Mouse (Mus musculus): ENCODE measurements around the gene Kcnmb2.

The Kcnmb2 gene

DNA sequence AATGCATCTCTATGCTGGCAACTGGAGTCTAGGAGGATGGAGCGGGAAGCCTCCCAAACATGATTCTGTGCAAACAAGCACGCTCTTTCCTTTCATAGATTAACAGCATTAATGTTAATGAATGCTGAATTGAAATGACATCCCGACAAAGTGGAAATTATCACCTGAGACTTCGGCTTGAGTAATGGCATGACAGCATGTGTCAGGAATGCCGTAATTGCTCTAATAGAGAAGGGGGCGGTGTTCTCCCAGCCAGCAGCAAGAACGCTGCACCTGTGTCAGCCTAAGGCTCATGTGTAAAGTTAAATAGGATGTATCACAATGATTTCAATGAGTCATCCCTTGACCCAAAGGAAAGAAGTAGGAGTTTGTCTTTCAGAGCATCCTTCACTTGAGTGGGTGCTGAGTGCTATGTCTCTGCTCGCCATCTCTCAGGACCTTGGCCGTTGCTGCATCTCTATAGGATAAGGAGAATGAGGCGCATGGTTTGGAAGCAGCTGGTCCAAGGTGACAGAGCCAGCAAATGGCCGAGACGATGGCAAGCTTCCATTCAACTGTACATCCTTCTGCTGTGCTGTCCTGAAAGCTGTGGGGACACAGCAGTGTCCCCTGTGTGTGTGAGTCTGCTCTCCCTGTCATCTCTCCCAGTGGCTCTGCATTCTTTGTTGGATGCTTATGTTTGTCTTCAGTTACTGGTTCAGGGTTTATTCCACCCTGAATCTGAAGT, 110.1 kb downstream of the Kcnmb2 start:
- no peak for DNase-seq (ENCODE audit: low spot score in 2 of 2)

DNA sequence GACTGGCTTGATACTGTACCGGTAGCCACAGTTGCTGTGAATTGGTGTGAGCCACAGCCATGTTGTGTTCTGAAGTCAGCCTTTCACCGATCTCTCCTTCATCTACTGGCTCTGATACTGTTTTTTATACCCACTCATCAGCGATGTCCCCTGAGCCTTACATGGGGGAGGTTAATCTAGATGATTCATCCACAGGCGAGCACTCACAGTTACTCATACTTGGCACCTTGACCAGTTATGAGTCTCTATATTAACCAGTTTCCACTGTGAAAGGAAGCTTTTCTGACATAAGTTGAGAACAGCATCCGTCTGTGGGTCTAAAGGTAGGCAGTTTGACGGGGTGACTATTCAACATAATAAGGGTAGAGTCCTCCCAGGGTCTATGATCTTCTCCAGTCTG, 118.7 kb downstream of the Kcnmb2 start:
- no peak for DNase-seq (ENCODE audit: low spot score in 2 of 2)

DNA sequence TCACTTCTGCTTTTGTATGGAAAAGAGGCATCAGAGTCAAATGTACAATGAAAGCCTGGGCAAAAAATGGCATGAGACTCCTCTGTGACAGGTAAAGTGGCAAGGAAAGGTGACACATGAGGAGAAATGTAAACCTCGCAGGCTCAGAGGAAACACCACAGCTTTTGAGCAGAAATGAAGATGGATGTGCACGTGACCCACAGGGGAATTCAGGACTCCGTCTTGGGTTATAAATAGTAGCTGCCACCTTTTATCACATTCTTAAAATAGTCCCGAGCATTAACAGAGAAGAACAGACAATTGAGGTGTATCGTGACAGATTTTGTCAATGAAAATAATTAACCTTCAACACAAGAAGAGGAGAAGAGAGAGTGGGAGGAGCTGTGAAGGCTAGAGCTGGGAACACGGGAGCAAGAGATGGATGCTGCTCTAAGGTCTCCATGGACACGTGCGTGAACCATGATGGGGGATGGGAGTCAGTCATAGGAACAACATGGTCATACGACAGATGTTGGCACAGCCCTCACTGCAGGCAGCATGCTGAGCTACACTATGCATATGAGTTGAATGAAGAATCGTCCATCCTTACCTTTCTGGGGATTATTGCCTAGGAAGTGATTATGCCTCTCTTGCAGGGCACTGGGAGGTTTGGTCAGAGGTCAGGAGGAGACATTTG, 127.2 kb downstream of the Kcnmb2 start:
- no peak for DNase-seq (ENCODE audit: low spot score in 2 of 2)

DNA sequence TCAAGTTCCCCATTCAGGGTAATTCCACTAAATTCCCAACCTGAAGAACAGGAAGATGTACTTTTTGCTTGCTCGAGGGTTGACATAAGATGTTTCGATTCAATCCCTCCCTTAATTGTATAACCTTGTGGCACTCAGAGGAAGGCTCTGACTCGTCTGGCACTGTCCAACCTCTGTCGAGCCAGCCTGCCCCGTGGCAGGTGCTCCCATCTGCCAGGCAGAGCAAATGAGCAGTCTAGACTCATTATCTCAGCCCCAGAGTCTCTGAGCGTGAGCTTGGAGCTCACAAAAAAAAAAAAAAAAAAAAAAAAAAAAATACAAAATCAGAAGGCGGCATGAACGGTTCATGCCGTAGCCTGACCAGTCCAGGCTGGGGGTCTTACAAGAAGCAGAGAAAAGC, 130.1 kb downstream of the Kcnmb2 start:
- no peak for DNase-seq (ENCODE audit: low spot score in 2 of 2)

DNA sequence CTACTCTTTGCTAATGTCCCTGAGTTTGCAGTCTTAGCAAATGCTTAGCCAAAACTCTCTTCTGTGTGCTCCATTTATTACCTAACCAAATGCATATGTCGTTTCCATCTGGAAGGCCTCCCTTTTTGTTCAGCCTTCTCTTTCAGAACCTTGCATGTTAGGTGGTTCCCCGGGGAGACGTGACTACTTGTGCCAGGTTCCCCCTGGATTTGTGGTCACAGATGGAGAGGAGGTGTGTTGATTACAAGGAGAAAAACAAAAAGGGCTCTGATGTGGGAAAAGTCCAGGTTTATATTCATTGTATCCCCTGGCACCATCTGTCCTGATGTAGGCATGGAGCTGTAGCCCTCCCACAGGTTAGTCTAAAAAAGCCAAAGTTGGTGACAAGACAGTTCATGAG, 141.5 kb downstream of the Kcnmb2 start:
- DNase-seq (ENCODE audit: low spot score in 2 of 2) = no peak

DNA sequence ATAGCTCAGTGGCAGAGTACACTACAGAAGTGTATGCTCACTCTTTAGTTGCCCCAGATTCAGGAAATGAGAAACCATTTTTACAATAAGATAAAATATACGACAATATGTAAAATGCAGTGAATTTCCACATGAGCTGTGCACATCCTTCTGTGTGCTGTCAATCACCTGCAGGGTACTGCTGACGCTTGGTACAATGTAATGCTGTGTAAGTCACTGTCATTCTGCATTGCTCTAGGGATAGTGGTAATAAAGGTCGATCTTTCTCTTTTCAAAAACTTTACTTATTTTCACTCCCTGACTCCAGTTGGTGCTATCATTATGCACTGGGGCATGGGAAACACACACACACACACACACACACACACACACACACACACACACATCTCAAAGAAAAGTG, 146.5 kb downstream of the Kcnmb2 start:
- no peak for DNase-seq (ENCODE audit: low spot score in 2 of 2)

DNA sequence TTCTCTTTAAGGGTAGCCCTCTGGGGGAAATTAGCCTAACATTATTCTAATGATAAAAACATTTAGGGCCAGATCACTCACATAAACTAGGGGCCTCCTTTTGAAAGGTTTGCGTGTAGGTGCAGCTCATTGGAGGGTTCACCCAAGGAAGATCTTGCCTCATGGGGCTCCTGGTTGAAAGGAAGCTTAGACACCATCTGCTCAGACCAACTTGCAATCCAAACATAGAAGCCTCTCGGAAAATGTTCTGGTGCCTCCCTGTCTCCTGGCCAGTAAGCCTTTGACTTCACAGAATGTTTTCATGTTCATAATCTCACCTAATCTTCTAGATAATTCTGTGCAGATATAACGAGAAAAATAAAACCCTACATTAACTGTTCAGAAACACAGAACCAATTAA, 150.3 kb downstream of the Kcnmb2 start:
- no peak for DNase-seq (ENCODE audit: low spot score in 2 of 2)

DNA sequence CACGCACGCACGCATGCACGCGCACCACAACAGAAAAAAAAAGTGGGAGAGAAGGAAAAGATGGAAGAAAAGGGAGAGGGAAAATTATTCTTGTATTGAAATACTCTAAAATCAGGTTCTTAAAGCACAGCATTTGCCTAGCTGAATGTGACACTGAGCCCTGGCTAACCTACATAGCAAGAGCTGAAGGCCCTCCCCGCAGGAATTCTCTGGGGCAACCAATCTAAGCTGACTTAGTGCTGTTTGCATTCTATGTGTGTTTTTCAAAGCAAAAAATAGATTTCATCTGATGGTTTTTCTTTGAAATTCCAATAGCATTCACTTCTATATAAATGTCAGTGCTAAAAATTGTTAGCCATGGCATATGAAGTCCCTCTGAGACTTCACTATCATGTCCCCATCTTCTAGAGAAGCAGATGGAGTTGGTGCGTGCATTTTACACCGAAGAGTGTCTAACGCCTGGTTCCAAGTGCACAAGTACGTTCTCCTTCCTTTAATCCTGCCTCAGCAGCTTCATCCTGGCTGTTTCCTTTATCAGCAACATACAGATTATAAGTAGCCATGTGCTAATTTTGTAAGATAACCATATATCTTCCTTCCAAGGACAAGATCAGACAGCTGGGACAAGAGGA, 151.4 kb downstream of the Kcnmb2 start:
- no peak for DNase-seq (ENCODE audit: low spot score in 2 of 2)

DNA sequence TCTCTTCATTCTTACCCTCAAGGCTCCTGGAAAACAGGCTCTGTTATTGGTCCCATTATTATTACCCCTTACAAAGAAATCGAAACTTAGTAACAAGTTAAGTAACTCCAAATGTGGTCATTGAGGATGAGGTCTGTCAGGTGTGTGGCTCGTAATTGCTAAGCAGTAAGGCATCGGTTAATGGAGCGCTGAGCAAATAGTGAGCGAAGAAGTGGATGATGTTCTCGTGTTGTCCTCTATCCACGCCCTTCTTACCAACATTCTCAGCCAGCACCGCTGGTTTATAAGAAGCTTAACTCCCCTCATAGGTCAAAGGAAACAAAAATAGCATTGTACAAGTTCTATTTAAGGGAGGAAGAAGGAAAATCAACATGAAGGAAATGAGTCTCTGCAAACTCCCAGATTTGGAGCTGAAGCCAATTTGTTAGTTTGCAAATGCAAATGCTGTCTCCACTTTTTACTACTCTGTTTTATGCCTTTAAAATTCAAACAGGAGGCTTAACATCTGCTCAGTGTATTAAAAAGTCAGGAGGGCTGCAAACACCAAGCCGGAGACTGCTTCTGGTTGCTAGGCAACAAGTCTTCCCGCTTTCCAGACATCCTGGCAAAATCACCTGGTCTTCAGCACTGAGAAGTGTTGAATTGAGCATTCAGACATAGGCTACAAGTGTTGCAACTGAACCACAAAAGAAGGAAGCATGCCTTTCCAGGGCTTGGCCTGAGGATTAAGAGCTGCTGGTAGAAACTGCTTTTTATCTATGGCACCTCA, 157.8 kb downstream of the Kcnmb2 start:
- no peak for DNase-seq (ENCODE audit: low spot score in 2 of 2)

DNA sequence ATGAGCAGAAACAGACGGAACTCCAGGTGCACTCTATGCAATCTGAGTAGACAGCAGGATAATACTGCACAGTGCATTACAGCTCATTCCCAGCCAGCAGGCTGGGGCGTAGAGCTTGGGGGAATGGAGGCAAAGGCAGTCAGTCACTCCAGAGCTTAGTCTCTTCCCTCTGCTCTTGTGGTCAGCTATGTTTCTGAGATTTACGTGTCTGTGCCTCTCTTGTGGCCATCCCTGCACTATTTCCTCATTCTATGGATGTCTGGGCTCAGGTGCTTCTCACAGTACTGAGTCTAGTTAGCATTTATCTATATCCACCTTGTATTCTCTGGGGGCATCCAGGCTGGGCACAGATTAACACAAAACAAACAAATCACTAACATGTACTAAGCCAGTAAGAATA, 160.4 kb downstream of the Kcnmb2 start:
- no peak for DNase-seq (ENCODE audit: low spot score in 2 of 2)

DNA sequence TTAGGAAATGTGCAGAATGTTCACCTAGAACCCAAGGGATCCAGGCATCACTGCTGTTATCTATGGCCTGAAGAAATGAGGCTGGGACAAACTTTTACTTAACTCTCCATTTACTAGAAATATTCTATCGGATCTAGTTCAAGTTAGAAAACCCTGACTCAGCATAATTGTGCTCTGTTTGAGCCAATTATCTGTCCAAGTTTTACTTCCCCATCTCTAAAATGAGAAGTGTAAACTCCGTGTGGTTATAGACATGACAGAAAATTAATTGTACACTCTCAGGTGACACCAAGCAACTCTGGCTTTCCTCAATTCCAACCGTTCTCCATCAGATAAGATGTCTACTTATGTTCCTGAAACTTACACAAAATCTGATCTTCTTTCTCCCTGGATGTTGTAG, 161.0 kb downstream of the Kcnmb2 start:
- DNase-seq (ENCODE audit: low spot score in 2 of 2) = no peak

DNA sequence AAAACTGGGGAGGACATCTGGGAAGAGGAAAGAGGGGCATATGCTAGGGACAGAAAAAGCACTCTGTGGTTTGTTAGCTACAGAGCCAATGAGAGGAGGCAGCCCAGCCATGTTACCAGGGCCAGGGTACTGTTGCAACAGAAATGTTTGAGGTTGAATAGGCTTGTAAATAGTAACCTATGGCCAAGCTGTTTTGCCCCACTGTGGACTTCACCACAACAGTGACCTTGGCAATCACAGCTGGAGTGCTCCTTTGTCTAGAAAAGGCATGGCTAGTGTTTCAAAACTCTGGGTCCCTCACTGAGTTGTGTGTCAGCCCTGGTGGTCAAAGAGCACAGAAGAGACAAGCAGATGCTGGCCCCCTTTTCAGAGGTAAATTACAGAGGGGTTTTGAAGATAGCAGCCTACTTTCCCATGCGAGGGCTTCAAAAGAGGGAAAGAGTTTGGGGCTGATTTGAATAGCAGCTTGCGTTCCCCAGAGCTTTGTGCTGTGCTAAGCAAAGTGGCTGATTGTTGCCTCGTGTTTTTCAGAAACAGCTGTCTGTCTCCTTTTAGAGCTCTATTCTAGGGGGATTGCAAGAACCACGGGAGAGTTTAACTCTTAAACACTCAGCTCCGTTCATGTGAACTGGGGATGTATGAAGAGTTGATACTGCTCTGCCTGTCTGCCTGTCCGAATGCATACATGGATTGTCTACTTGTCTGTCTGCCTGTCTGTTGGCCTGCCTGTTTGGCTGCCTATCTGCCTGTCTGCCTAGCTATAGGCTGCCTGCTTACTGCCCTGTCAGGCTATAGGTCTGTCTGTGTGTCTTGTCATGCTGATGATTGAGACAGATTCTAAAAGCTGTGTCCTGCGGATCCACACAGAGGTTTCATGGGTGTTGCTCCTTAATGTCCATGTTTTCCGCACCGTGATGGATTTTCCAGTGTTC, 165.0 kb downstream of the Kcnmb2 start:
- no peak for DNase-seq (ENCODE audit: low spot score in 2 of 2)

DNA sequence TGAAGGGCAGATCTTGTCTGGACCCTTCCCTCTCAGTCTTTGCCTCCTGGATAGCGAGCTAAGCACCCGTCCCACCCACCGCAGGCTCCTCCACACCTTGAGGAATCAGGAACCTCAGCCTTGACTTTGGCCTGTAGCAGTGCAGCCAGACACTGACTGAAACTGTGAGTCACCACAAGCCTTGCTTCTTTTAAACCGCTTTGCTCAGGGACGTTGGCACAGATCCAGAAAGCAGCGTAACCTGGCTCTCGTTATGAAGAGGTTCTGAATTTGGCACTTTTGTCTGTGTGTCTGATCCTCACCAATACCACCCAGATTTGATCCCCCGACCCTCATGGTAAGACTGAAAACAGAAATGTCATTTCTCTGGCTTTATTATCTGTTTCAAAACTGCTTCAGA, 171.6 kb downstream of the Kcnmb2 start:
- no peak for DNase-seq (ENCODE audit: low spot score in 2 of 2)

DNA sequence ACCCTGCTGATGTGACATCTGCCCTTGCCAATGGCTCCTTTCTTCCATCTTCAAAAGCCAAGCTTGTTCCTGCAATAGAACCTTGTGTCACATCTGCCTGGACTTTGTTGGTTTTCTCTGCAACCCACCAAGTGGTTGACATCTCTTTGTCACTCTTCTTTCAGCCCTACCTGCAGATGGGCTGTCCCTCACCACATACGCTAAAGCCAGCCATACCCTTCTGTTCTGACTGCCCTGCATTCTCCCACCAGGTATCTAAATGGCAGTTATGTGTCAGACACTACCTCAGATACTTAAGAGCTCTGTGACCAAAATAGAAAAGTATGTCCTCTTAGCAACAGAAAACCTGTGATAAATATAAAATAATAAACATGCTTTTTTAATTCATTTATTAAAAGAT, 186.5 kb downstream of the Kcnmb2 start:
- DNase-seq (ENCODE audit: low spot score in 2 of 2) = no peak

DNA sequence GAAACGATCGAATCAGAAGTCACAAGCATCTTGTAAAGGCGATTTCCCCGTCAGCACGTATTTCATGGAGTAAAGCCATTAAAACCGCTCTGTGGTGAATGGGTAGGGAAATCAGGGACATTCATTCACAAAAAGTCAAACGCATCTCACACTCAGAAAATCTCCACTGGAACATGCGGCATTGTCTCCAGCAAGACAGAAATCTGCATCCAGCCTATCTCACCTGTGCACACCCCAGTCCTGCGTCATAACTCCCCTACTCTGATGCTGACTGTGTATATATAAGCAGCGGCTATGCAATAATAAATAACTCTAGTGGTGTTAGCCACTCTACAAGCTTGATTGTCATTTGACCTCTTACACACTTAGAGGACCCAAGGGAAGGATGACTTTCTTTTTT, 199.1 kb downstream of the Kcnmb2 start:
- DNase-seq (ENCODE audit: low spot score in 2 of 2) = no peak

DNA sequence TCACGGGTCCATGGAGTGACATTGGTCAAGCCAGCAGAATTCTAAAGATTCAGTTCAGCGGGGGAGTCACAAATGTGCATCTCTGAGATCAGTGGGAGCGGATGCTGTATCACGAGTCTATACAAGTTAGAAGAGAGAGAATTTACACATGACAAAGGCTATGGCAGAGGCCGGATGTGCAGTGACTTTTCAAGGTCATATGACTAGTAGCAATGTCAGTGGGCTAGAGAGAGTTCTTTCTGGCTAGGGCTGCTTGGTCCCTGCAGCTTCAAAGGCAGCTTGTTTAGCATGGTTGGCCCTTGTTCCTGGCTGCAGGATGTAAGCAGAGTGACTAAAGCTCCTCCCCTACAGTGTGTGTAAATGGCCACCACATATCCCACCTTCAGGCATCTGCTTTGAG, 217.5 kb downstream of the Kcnmb2 start:
- no peak for DNase-seq (ENCODE audit: low spot score in 2 of 2)

DNA sequence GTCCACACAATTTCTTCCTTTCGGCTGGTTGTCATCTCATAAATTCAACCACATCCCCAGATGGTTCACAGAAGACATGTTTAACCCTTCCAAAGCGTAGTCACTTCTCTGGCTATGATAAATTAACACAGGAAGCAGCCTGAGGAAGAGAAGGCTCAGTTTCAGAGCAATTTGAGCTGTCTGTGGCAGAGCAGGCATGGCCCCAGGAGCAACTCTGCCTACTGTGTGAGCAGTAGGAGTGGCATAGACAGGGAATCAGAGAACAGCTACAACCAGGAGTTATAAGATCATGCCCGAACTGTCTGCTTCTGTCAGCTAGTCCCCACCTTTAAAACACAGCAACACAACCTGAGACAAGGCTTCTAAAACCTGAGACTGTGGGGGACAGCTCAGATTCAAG, 219.4 kb downstream of the Kcnmb2 start:
- no peak for DNase-seq (ENCODE audit: low spot score in 2 of 2)

DNA sequence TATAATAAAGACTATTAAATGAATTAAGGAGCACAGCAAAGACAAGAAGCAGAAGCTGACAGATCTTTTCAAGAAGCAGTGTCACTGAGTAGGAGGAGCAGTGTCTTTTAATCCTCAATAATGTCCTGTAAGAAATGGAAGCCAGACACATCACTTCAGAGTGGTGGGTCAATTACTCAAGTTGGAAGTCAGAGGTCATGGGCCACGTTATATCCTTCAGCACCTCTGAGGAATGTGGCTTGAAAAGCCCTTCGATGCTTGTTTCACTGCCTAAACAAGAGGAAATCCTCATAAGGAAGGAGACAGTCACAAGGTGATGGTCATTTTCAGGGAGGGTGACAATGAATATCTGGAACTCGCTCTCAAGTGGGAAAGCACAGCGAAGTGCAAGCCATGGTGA, 223.1 kb downstream of the Kcnmb2 start:
- no peak for DNase-seq (ENCODE audit: low spot score in 2 of 2)

DNA sequence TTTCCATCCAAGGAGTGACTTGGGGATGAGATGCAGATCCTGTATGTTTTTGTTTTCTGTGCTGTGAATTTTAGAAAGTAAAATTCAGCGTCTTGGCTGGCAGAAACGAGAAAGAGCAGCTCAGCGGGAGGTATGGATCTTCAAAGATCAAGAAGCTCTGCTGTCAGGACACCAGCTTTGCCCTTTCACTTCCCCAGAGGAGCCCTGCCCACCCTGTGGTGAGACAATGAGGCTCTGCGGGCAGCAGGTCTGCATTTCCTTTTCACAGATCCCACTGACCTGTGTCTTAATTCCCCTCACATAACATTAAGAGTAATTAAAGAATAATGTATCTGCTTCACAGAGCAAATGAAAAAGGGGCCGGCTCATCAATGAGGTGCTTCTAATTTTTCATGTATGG, 226.1 kb downstream of the Kcnmb2 start:
- no peak for DNase-seq (ENCODE audit: low spot score in 2 of 2)

DNA sequence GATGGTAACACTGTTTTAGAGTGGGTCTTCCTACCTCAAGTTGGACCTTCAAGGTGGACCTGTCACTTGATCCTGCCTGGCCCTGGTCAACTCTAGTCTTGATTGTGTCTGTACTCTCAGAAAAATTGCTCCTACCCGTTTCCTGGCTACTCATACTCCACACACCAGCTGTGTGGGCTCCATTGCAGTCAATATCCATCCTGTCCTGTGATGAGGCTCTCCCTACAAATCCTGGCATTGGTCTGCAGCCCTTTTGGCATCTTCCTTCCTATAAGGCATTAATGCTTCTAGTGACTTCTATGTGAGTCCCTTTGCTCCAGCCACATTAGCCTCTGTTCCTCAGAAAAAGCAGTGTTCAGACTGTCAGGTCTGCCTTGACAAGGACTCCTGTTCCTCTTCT, 228.4 kb downstream of the Kcnmb2 start:
- no peak for DNase-seq (ENCODE audit: low spot score in 2 of 2)

DNA sequence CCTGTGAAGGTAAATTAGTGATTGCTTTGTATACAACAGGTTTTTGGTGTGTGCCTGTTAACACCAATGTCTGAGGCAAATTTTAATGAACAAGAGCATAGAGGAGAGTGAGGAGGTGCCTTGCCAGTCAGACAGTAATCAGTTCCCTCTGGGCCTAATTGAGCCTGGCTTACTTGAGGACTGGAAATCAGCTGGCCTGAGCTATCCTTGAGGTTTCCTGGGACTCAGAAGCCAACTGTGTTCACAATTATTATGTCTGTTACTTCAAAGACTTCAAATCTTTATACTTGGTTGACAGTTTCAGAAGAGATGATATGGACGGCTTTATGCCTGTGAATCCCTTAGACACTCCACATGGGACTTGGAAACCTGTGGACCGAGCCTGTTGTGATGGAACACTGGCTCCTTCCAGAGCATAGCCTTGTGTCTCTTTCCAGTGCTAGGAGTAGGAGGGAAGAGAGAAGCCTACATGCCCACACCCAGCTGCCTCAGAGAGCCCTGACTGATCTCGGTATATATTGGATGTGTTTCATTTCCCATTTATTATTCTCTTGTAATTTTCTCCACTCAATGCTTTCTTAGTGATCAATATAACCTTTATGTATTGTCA, 230.2 kb downstream of the Kcnmb2 start:
- no peak for DNase-seq (ENCODE audit: low spot score in 2 of 2)
